In genomic region chr8:49905099-49905498, GRCm38 (mm10) we compare ENCODE assay signal across 35 mouse cellular contexts.
"Had no signal": no experiment of that assay in that cellular context is flagged by ENCODE, and none has a peak within 500 bp of the region (broad histone marks: within the 10 kb centered on the region; RNA-seq: fewer than 3 reads in every experiment).

No protein-coding gene starts in this region.

- H3K36me3 ChIP-seq: heart, embryonic 10.5 days; heart, embryonic 12.5 days; heart, embryonic 13.5 days; heart, embryonic 15.5 days; hindbrain, embryonic 10.5 days; hindbrain, embryonic 12.5 days; hindbrain, embryonic 13.5 days; hindbrain, embryonic 15.5 days; intestine, embryonic 15.5 days; kidney, embryonic 15.5 days had no signal

- H3K4me2 ChIP-seq: heart, embryonic 11.5 days; heart, embryonic 12.5 days; heart, embryonic 13.5 days; heart, embryonic 15.5 days; hindbrain, embryonic 12.5 days; hindbrain, embryonic 13.5 days; hindbrain, embryonic 14.5 days; hindbrain, embryonic 15.5 days; intestine, embryonic 15.5 days; kidney, embryonic 15.5 days had no signal

- H3K9me3 ChIP-seq: heart, embryonic 10.5 days; heart, embryonic 12.5 days; heart, embryonic 13.5 days; heart, embryonic 15.5 days; hindbrain, embryonic 10.5 days; hindbrain, embryonic 12.5 days; hindbrain, embryonic 13.5 days; hindbrain, embryonic 15.5 days; intestine, embryonic 15.5 days; kidney, embryonic 15.5 days had no signal

- ATAC-seq: hindbrain, embryonic 16.5 days; hindbrain, postnatal 0 days; inflammation-experienced regulatory T-cells, adult 6 months; intestine, embryonic 15.5 days; intestine, embryonic 16.5 days; intestine, postnatal 0 days had no signal

- H3K4me3 ChIP-seq: heart, embryonic 10.5 days; heart, embryonic 12.5 days; heart, embryonic 13.5 days; heart, embryonic 15.5 days; hindbrain, embryonic 10.5 days; hindbrain, embryonic 12.5 days; hindbrain, embryonic 13.5 days; hindbrain, embryonic 15.5 days; intestine, embryonic 15.5 days; kidney, embryonic 15.5 days; layer of hippocampus, adult 2 months had no signal

- DNase-seq: heart, postnatal 10 days; heart, postnatal 14 days; heart, postnatal 36 days; heart, postnatal 4 days; kidney, adult 11 months; kidney, adult 18-20 months; kidney, adult 2 months; kidney, adult 8-10 months; kidney, adult 9 months; kidney, postnatal 10 days; kidney, postnatal 14 days; kidney, postnatal 25 days; kidney, postnatal 36 days; kidney, postnatal 4 days; layer of hippocampus, adult 9-11 months; layer of hippocampus, postnatal 36 days had no signal

- H3K27ac ChIP-seq: heart, embryonic 10.5 days; heart, embryonic 13.5 days; heart, embryonic 15.5 days; hindbrain, embryonic 10.5 days; hindbrain, embryonic 12.5 days; hindbrain, embryonic 13.5 days; hindbrain, embryonic 14.5 days; hindbrain, embryonic 15.5 days; hindbrain, postnatal 0 days; intestine, embryonic 15.5 days; kidney, embryonic 15.5 days; kidney, postnatal 0 days; layer of hippocampus, adult 2 months had no signal

- H3K9ac ChIP-seq: heart, embryonic 12.5 days; heart, embryonic 13.5 days; heart, embryonic 15.5 days; hindbrain, embryonic 12.5 days; hindbrain, embryonic 13.5 days; hindbrain, embryonic 14.5 days; hindbrain, embryonic 15.5 days; intestine, embryonic 15.5 days; kidney, embryonic 15.5 days had no signal

- H3K4me1 ChIP-seq: heart, embryonic 10.5 days; heart, embryonic 12.5 days; heart, embryonic 13.5 days; heart, embryonic 15.5 days; intestine, embryonic 15.5 days had no signal

- H3K27me3 ChIP-seq: heart, embryonic 12.5 days; heart, embryonic 13.5 days; heart, embryonic 15.5 days; hindbrain, embryonic 12.5 days; hindbrain, embryonic 13.5 days; hindbrain, embryonic 15.5 days; intestine, embryonic 15.5 days; kidney, embryonic 15.5 days had no signal
